In genomic region chr5:128601036-128602019, GRCm38 (mm10) we compare ENCODE assay signal across 8 mouse cellular contexts. TPM values are rescaled to one million over a fixed set of nuclear protein-coding genes. Genes with fewer than 3 reads are reported as not detected.
DNase-seq lines count a peak whose midpoint lies in the region; ATAC-seq and TF ChIP-seq lines count a peak whose summit lies in the region.

No protein-coding gene starts in this region.

- peak overlapping the region; percentile 65 for H3K4me3 ChIP-seq in heart, embryonic 15.5 days
- H3K4me3 ChIP-seq in ES-Bruce4 (ENCODE audit: low read depth, low read length) = peak overlapping the region; percentile 72
- peak overlapping the region; percentile 50 for H3K4me3 ChIP-seq in embryonic facial prominence, embryonic 11.5 days (ENCODE audit: low read depth, low read length)
- H3K4me3 ChIP-seq in intestine, postnatal 0 days (ENCODE audit: low read depth, low read length) = peak overlapping the region; percentile 63
- H3K4me3 ChIP-seq in midbrain, embryonic 16.5 days (ENCODE audit: low read depth, low read length) = peak overlapping the region; percentile 51

- intact Hi-C loops in heart, postnatal 36 days (cut with DNase I) = no loop called here

- 0 out of 2 replicates have a peak, but pooled peaks have one; percentile 32 for ATAC-seq in heart, embryonic 15.5 days (replicated peaks; ENCODE audit: insufficient number of reproducible peaks, insufficient read depth, low FRiP score, low read depth)
- ATAC-seq in embryonic facial prominence, embryonic 11.5 days (replicated peaks; ENCODE audit: insufficient number of reproducible peaks, low FRiP score, low TSS enrichment, low read depth) = peak; percentile 34
- 0 out of 2 replicates have a peak, but pooled peaks have one; percentile 47 for ATAC-seq in intestine, postnatal 0 days
- peak; percentile 29 for ATAC-seq in midbrain, embryonic 16.5 days

- peak overlapping the region; percentile 99 for H3K4me2 ChIP-seq in heart, embryonic 15.5 days
- H3K4me2 ChIP-seq in embryonic facial prominence, embryonic 11.5 days (ENCODE audit: low read depth, low read length) = peak overlapping the region; percentile 86
- H3K4me2 ChIP-seq in intestine, postnatal 0 days (replicated peaks; ENCODE audit: low read depth) = peak overlapping the region; percentile 86
- peak overlapping the region; percentile 97 for H3K4me2 ChIP-seq in midbrain, embryonic 16.5 days (ENCODE audit: low read length)

- WGBS in heart, embryonic 15.5 days = under 1% methylated on average over 74 of the region's 87 CpGs
- under 1% methylated on average over 84 of the region's 87 CpGs for WGBS in embryonic facial prominence, embryonic 11.5 days
- WGBS in intestine, postnatal 0 days = 1% methylated on average over 73 of the region's 87 CpGs
- WGBS in midbrain, embryonic 16.5 days = under 1% methylated on average over 82 of the region's 87 CpGs

- no peak for TF ChIP-seq EP300 in ES-Bruce4 (IDR thresholded peaks at IDR 0.05; ENCODE audit: insufficient read depth, low read depth, low read length)

- H3K9me3 ChIP-seq in heart, embryonic 15.5 days (replicated peaks) = no peaks in the 10 kb centered on the region
- H3K9me3 ChIP-seq in ES-Bruce4 (replicated peaks; ENCODE audit: control insufficient read depth, insufficient read depth, low read length, poor library complexity, severe bottlenecking) = peaks cover 1% of the 10 kb centered on the region; the same call in 1 of the 2 replicates
- H3K9me3 ChIP-seq in embryonic facial prominence, embryonic 11.5 days (replicated peaks; ENCODE audit: control insufficient read depth, low read length) = no peaks in the 10 kb centered on the region
- no peaks in the 10 kb centered on the region for H3K9me3 ChIP-seq in intestine, postnatal 0 days (ENCODE audit: control insufficient read depth)
- H3K9me3 ChIP-seq in midbrain, embryonic 16.5 days (replicated peaks; ENCODE audit: control insufficient read depth, low read length, poor library complexity, severe bottlenecking) = no peaks in the 10 kb centered on the region

- TF ChIP-seq CTCF in ES-Bruce4 (IDR thresholded peaks at IDR 0.05; ENCODE audit: low read depth, low read length) = no peak
- no peak for TF ChIP-seq CTCF in intestine, postnatal 0 days (IDR thresholded peaks at IDR 0.05; ENCODE audit: low read depth)

- peaks cover 91% of the 10 kb centered on the region for H3K27me3 ChIP-seq in heart, embryonic 15.5 days
- 0 out of 2 replicates have a peak, but pooled peaks cover 3% of the 10 kb centered on the region for H3K27me3 ChIP-seq in ES-Bruce4 (ENCODE audit: control insufficient read depth, insufficient read depth, low read length, poor library complexity, severe bottlenecking)
- peaks cover 10% of the 10 kb centered on the region; the same call in 1 of the 2 replicates for H3K27me3 ChIP-seq in embryonic facial prominence, embryonic 11.5 days (ENCODE audit: control insufficient read depth, insufficient read depth, low read length)
- peaks cover 64% of the 10 kb centered on the region for H3K27me3 ChIP-seq in intestine, postnatal 0 days (replicated peaks; ENCODE audit: control insufficient read depth, insufficient read depth, low read length)
- H3K27me3 ChIP-seq in midbrain, embryonic 16.5 days (ENCODE audit: control insufficient read depth, insufficient read depth, low read depth, low read length) = peaks cover 18% of the 10 kb centered on the region; the same call in 1 of the 2 replicates

- peak overlapping the region; percentile 31; the same call in 1 of the 2 replicates for H3K9ac ChIP-seq in heart, embryonic 15.5 days
- peak overlapping the region; percentile 63 for H3K9ac ChIP-seq in ES-Bruce4 (ENCODE audit: low read depth, poor library complexity, severe bottlenecking)
- peak overlapping the region; percentile 79 for H3K9ac ChIP-seq in embryonic facial prominence, embryonic 11.5 days (replicated peaks; ENCODE audit: low read length)
- H3K9ac ChIP-seq in intestine, postnatal 0 days (ENCODE audit: low read depth, low read length) = 0 out of 2 replicates have a peak overlapping the region, but pooled peaks have one; percentile 17
- peak overlapping the region; percentile 58 for H3K9ac ChIP-seq in midbrain, embryonic 16.5 days (ENCODE audit: low read depth, low read length)

- H3K36me3 ChIP-seq in heart, embryonic 15.5 days = no peaks in the 10 kb centered on the region
- no peaks in the 10 kb centered on the region for H3K36me3 ChIP-seq in ES-Bruce4 (ENCODE audit: control insufficient read depth, insufficient read depth, low read length, poor library complexity, severe bottlenecking)
- no peaks in the 10 kb centered on the region for H3K36me3 ChIP-seq in embryonic facial prominence, embryonic 11.5 days (replicated peaks; ENCODE audit: control insufficient read depth, insufficient read depth, low read depth, low read length)
- no peaks in the 10 kb centered on the region for H3K36me3 ChIP-seq in intestine, postnatal 0 days (ENCODE audit: control insufficient read depth, insufficient read depth)
- no peaks in the 10 kb centered on the region for H3K36me3 ChIP-seq in midbrain, embryonic 16.5 days (ENCODE audit: control insufficient read depth, insufficient read depth, low read length)

- no peak overlapping the region for H3K27ac ChIP-seq in heart, embryonic 15.5 days
- peak overlapping the region; percentile 61; the same call in 1 of the 2 replicates for H3K27ac ChIP-seq in ES-Bruce4 (ENCODE audit: insufficient read depth, low read length)
- peak overlapping the region; percentile 63 for H3K27ac ChIP-seq in embryonic facial prominence, embryonic 11.5 days (replicated peaks; ENCODE audit: low read depth, low read length)
- H3K27ac ChIP-seq in intestine, postnatal 0 days (ENCODE audit: low read depth, low read length) = no peak overlapping the region
- peak overlapping the region; percentile 73 for H3K27ac ChIP-seq in midbrain, embryonic 16.5 days (ENCODE audit: low read length)

- TF ChIP-seq POLR2A in ES-Bruce4 (IDR thresholded peaks at IDR 0.05; ENCODE audit: insufficient read depth, low read length) = no peak

- no peak for DNase-seq in heart, postnatal 36 days
- DNase-seq in embryonic facial prominence, embryonic 11.5 days (ENCODE audit: low spot score) = peak; percentile 39
- DNase-seq in layer of hippocampus, adult 8-10 months (ENCODE audit: low spot score in 2 of 2) = no peak
- DNase-seq in layer of hippocampus, postnatal 25 days (ENCODE audit: extremely low spot score in 1 of 2, low spot score in 1 of 2) = no peak

- peaks cover 36% of the 10 kb centered on the region for H3K4me1 ChIP-seq in heart, embryonic 15.5 days (replicated peaks)
- peaks cover 7% of the 10 kb centered on the region for H3K4me1 ChIP-seq in ES-Bruce4 (ENCODE audit: control insufficient read depth, insufficient read depth, low read length)
- peaks cover 7% of the 10 kb centered on the region for H3K4me1 ChIP-seq in embryonic facial prominence, embryonic 11.5 days (ENCODE audit: control insufficient read depth, insufficient read depth, low read length)
- 0 out of 2 replicates have a peak, but pooled peaks cover 2% of the 10 kb centered on the region for H3K4me1 ChIP-seq in intestine, postnatal 0 days (replicated peaks; ENCODE audit: control insufficient read depth, insufficient read depth, low read length)
- peaks cover 31% of the 10 kb centered on the region; the same call in 1 of the 2 replicates for H3K4me1 ChIP-seq in midbrain, embryonic 16.5 days (ENCODE audit: control insufficient read depth, insufficient read depth, low read length)

RNA-seq across cellular contexts. Expression of gene Fzd10, which starts 0.7 kb away (rescaled TPM):
- polyA plus RNA-seq in heart, embryonic 15.5 days (2015; fragmentation: Nextera tagmentation; extraction: Ambion mirVana) = 0.23 and 0.30 TPM in 2 replicates
- total RNA-seq in heart, postnatal 36 days (2021) = under 1 TPM; 0.14 to 0.19 TPM
- polyA plus RNA-seq in ES-Bruce4 (2011; ENCODE audit: insufficient read depth, insufficient read length, low read depth, missing spikeins) = 13.5 and 14.2 TPM in 2 replicates
- polyA plus RNA-seq in embryonic facial prominence, embryonic 11.5 days (2014; fragmentation: Nextera tagmentation; extraction: Ambion mirVana) = 5.5 and 5.6 TPM in 2 replicates
- 0.16 and 0.21 TPM in 2 replicates for polyA plus RNA-seq in intestine, postnatal 0 days (2015; fragmentation: Nextera tagmentation; extraction: Ambion mirVana)
- polyA plus RNA-seq in midbrain, embryonic 16.5 days (2015; fragmentation: Nextera tagmentation; extraction: Ambion mirVana) = 4.5 and 5.3 TPM in 2 replicates
- under 1 TPM; 0.47 to 0.86 (median 0.67) TPM for total RNA-seq in layer of hippocampus, adult 8-10 months (2022)
- under 1 TPM; 0.71 to 0.87 TPM for total RNA-seq in layer of hippocampus, postnatal 25 days (2021)

Comparison
In these comparisons a context has a peak if more than half of its experiments do, and no peak if none do; other contexts are left out.
1. H3K27ac ChIP-seq: peak in ES-Bruce4 (single experiment), embryonic facial prominence, embryonic 11.5 days (single experiment) and midbrain, embryonic 16.5 days (single experiment); none in heart, embryonic 15.5 days (single experiment) and intestine, postnatal 0 days (single experiment).
2. H3K9ac ChIP-seq: peak in every context shown above with its lines; median percentile 79 in embryonic facial prominence, embryonic 11.5 days; 63 in ES-Bruce4; 58 in midbrain, embryonic 16.5 days; 31 in heart, embryonic 15.5 days; 17 in intestine, postnatal 0 days.
3. Peak in every context shown above with its lines, with median percentiles within 50 percentile points of each other: ATAC-seq, H3K4me2 ChIP-seq and H3K4me3 ChIP-seq.